Mouse (Mus musculus) heart, embryonic 15.5 days (tissue): ENCODE results near the gene Syn3. TPM values are rescaled to one million over a fixed set of nuclear protein-coding genes. Genes with fewer than 3 reads are reported as not detected.

Source experiments
- ATAC-seq: fragments of 200-750 bp; cut with Nextera tagmentation; replicated peaks from 2 replicates; pipeline ENCODE4 v1.8.0; 2017; ENCODE audit warnings: low read depth, moderate TSS enrichment; ENCODE audit not compliant: insufficient number of reproducible peaks, insufficient read depth, low FRiP score
- H3K27ac ChIP-seq: fragments of 300-500 bp; sonication (generic); 2 replicates; pipeline ENCODE4 v1.5.1; 2015; ENCODE audit warnings: mild to moderate bottlenecking, inconsistent platforms
- H3K27me3 ChIP-seq: fragments of 300-500 bp; sonication (generic); 2 replicates; pipeline ENCODE4 v1.6.1; 2015; ENCODE audit warnings: inconsistent platforms
- H3K36me3 ChIP-seq: fragments of 300-500 bp; sonication (generic); 2 replicates; pipeline ENCODE4 v1.6.1; 2015; ENCODE audit warnings: mild to moderate bottlenecking, inconsistent platforms
- H3K4me1 ChIP-seq: fragments of 300-500 bp; sonication (generic); replicated peaks from 2 replicates; pipeline ENCODE4 v1.6.1; 2015; ENCODE audit warnings: inconsistent platforms
- H3K4me2 ChIP-seq: fragments of 300-500 bp; sonication (generic); 2 replicates; pipeline ENCODE4 v1.6.1; 2015; ENCODE audit warnings: inconsistent platforms, mild to moderate bottlenecking, moderate library complexity
- H3K4me3 ChIP-seq: fragments of 300-500 bp; sonication (generic); 2 replicates; pipeline ENCODE4 v1.5.1; 2015; ENCODE audit warnings: mild to moderate bottlenecking, inconsistent platforms
- H3K9ac ChIP-seq: fragments of 300-500 bp; sonication (generic); 2 replicates; pipeline ENCODE4 v1.6.1; 2015; ENCODE audit warnings: mild to moderate bottlenecking, inconsistent platforms
- H3K9me3 ChIP-seq: fragments of 300-500 bp; sonication (generic); replicated peaks from 2 replicates; pipeline ENCODE4 v1.6.1; 2016; ENCODE audit warnings: inconsistent platforms
- WGBS: fragments of 180-500 bp; shearing (Covaris S2); methylation state at CpG from one replicate; pipeline ENCODE4 v1.1.7; 2015; ENCODE audit warnings: mixed read lengths; 5-methylcytosine and 5-hydroxymethylcytosine counted together
- polyA plus RNA-seq: library from polyadenylated mRNA; unstranded; fragments of >200 nt; fragmentation: Nextera tagmentation; extraction: Ambion mirVana; gene quantifications from 2 replicates; pipeline ENCODE4 v1.2.1, GENCODE M21; 2015

Gene Syn3
- polyA plus RNA-seq, 1 experiment from 2014 or later, result 0.82 TPM

- H3K9ac ChIP-seq, result no peak overlapping the region
- H3K9me3 ChIP-seq, result no peaks in the 10 kb centered on the region
- no peaks in the 10 kb centered on the region for H3K27me3 ChIP-seq
- 25% methylated on average over 4 of the region's 4 CpGs for WGBS
- H3K27ac ChIP-seq, result peak overlapping the region; percentile 5; the same call in 1 of the 2 replicates
- no peak overlapping the region for H3K4me3 ChIP-seq
- H3K36me3 ChIP-seq, result no peaks in the 10 kb centered on the region
- no peak overlapping the region for H3K4me2 ChIP-seq
- H3K4me1 ChIP-seq, result no peaks in the 10 kb centered on the region
- peak; percentile 64; the same call in 1 of the 2 replicates for ATAC-seq
Measured at GRCm38 (mm10) chr10:86406952-86407351, 91.7 kb downstream of the Syn3 start.

GRCm38 (mm10) chr10:86398347-86398720 lies 100.4 kb downstream of the Syn3 start:
- Histone ChIP-seq H3K4me1 (peaks cover 5% of the 10 kb centered on the region; the same call in 1 of the 2 replicates), H3K36me3 (no peaks in the 10 kb centered on the region), H3K27me3 (no peaks in the 10 kb centered on the region), H3K9ac (no peak overlapping the region), H3K4me3 (no peak overlapping the region), H3K27ac (no peak overlapping the region), H3K9me3 (no peaks in the 10 kb centered on the region), H3K4me2 (no peak overlapping the region)
- WGBS, result 72% methylated on average over 2 of the region's 2 CpGs
- ATAC-seq, result no peak

- Histone ChIP-seq H3K27ac (no peak overlapping the region), H3K4me1 (peaks cover 5% of the 10 kb centered on the region; the same call in 1 of the 2 replicates), H3K4me3 (no peak overlapping the region), H3K9me3 (no peaks in the 10 kb centered on the region), H3K9ac (no peak overlapping the region), H3K36me3 (no peaks in the 10 kb centered on the region), H3K27me3 (no peaks in the 10 kb centered on the region), H3K4me2 (no peak overlapping the region)
- 56% methylated on average over 4 of the region's 4 CpGs for WGBS
- ATAC-seq, result 0 out of 2 replicates have a peak, but pooled peaks have one; percentile 55
Measured at GRCm38 (mm10) chr10:86397577-86398346, 100.9 kb downstream of the Syn3 start.

GRCm38 (mm10) chr10:86392399-86392798 lies 106.3 kb downstream of the Syn3 start:
- Histone ChIP-seq H3K4me3 (no peak overlapping the region), H3K27me3 (no peaks in the 10 kb centered on the region), H3K9ac (no peak overlapping the region), H3K27ac (no peak overlapping the region), H3K36me3 (no peaks in the 10 kb centered on the region), H3K9me3 (no peaks in the 10 kb centered on the region), H3K4me1 (peaks cover 4% of the 10 kb centered on the region), H3K4me2 (no peak overlapping the region)
- 73% methylated on average over 3 of the region's 3 CpGs for WGBS
- no peak for ATAC-seq

- no peak overlapping the region for H3K9ac ChIP-seq
- 65% methylated on average over 2 of the region's 2 CpGs for WGBS
- H3K4me2 ChIP-seq, result no peak overlapping the region
- H3K27me3 ChIP-seq, result no peaks in the 10 kb centered on the region
- H3K27ac ChIP-seq, result no peak overlapping the region
- ATAC-seq, result no peak
- no peaks in the 10 kb centered on the region for H3K9me3 ChIP-seq
- H3K4me1 ChIP-seq, result peaks cover 9% of the 10 kb centered on the region
- H3K4me3 ChIP-seq, result no peak overlapping the region
- H3K36me3 ChIP-seq, result no peaks in the 10 kb centered on the region
Measured at GRCm38 (mm10) chr10:86389913-86390312, 108.8 kb downstream of the Syn3 start.

- no peaks in the 10 kb centered on the region for H3K36me3 ChIP-seq
- H3K4me2 ChIP-seq, result no peak overlapping the region
- no peaks in the 10 kb centered on the region for H3K9me3 ChIP-seq
- no peak for ATAC-seq
- peaks cover 9% of the 10 kb centered on the region for H3K4me1 ChIP-seq
- no peaks in the 10 kb centered on the region for H3K27me3 ChIP-seq
- 83% methylated on average over 3 of the region's 3 CpGs for WGBS
- no peak overlapping the region for H3K27ac ChIP-seq
- no peak overlapping the region for H3K9ac ChIP-seq
- H3K4me3 ChIP-seq, result no peak overlapping the region
Measured at GRCm38 (mm10) chr10:86389357-86389756, 109.3 kb downstream of the Syn3 start.

GRCm38 (mm10) chr10:86388803-86389202 lies 109.9 kb downstream of the Syn3 start:
- Histone ChIP-seq H3K27ac (no peak overlapping the region), H3K4me3 (no peak overlapping the region), H3K36me3 (no peaks in the 10 kb centered on the region), H3K9me3 (no peaks in the 10 kb centered on the region), H3K9ac (no peak overlapping the region), H3K4me1 (peaks cover 9% of the 10 kb centered on the region), H3K4me2 (no peak overlapping the region), H3K27me3 (no peaks in the 10 kb centered on the region)
- ATAC-seq, result no peak
- 75% methylated on average over 6 of the region's 6 CpGs for WGBS

- Histone ChIP-seq H3K4me1 (peaks cover 9% of the 10 kb centered on the region), H3K27me3 (no peaks in the 10 kb centered on the region), H3K9ac (no peak overlapping the region), H3K9me3 (no peaks in the 10 kb centered on the region), H3K27ac (no peak overlapping the region), H3K4me2 (no peak overlapping the region), H3K4me3 (no peak overlapping the region), H3K36me3 (no peaks in the 10 kb centered on the region)
- 52% methylated on average over 5 of the region's 5 CpGs for WGBS
- no peak for ATAC-seq
Measured at GRCm38 (mm10) chr10:86387821-86388440, 110.8 kb downstream of the Syn3 start.

- Histone ChIP-seq H3K9me3 (no peaks in the 10 kb centered on the region), H3K27me3 (no peaks in the 10 kb centered on the region), H3K4me3 (no peak overlapping the region), H3K4me2 (no peak overlapping the region), H3K9ac (no peak overlapping the region), H3K4me1 (peaks cover 9% of the 10 kb centered on the region), H3K27ac (no peak overlapping the region), H3K36me3 (no peaks in the 10 kb centered on the region)
- no peak for ATAC-seq
- 46% methylated on average over 4 of the region's 4 CpGs for WGBS
Measured at GRCm38 (mm10) chr10:86386232-86386631, 112.5 kb downstream of the Syn3 start.

- Histone ChIP-seq H3K4me1 (peaks cover 9% of the 10 kb centered on the region), H3K4me3 (no peak overlapping the region), H3K9ac (no peak overlapping the region), H3K27me3 (no peaks in the 10 kb centered on the region), H3K27ac (no peak overlapping the region), H3K4me2 (no peak overlapping the region), H3K9me3 (no peaks in the 10 kb centered on the region), H3K36me3 (no peaks in the 10 kb centered on the region)
- ATAC-seq, result no peak
- WGBS, result 72% methylated on average over 4 of the region's 4 CpGs
Measured at GRCm38 (mm10) chr10:86385656-86386055, 113.0 kb downstream of the Syn3 start.

- no peak for ATAC-seq
- Histone ChIP-seq H3K27me3 (no peaks in the 10 kb centered on the region), H3K27ac (no peak overlapping the region), H3K9ac (no peak overlapping the region), H3K36me3 (no peaks in the 10 kb centered on the region), H3K9me3 (no peaks in the 10 kb centered on the region), H3K4me3 (no peak overlapping the region), H3K4me2 (no peak overlapping the region), H3K4me1 (peaks cover 9% of the 10 kb centered on the region)
- WGBS, result 86% methylated on average over 2 of the region's 2 CpGs
Measured at GRCm38 (mm10) chr10:86384655-86385054, 114.0 kb downstream of the Syn3 start.

GRCm38 (mm10) chr10:86381922-86382260 lies 116.8 kb downstream of the Syn3 start:
- Histone ChIP-seq H3K4me1 (peaks cover under 1% of the 10 kb centered on the region), H3K4me3 (no peak overlapping the region), H3K9ac (no peak overlapping the region), H3K27ac (no peak overlapping the region), H3K27me3 (no peaks in the 10 kb centered on the region), H3K9me3 (no peaks in the 10 kb centered on the region), H3K4me2 (no peak overlapping the region), H3K36me3 (no peaks in the 10 kb centered on the region)
- no peak for ATAC-seq
- 44% methylated on average over 2 of the region's 2 CpGs for WGBS
